Mouse (Mus musculus) hindbrain, embryonic 13.5 days (tissue): ENCODE measurements around the gene Abtb2. TPM values are rescaled to one million over a fixed set of nuclear protein-coding genes. Genes with fewer than 3 reads are reported as not detected.

Source experiments
- ATAC-seq: fragments of 200-750 bp; cut with Nextera tagmentation; 2 replicates; pipeline ENCODE4 v1.8.0; 2017; ENCODE audit warnings: moderate TSS enrichment; ENCODE audit not compliant: low FRiP score
- H3K27ac ChIP-seq: fragments of 300-500 bp; sonication (generic); 2 replicates; pipeline ENCODE4 v1.5.1; 2015; ENCODE audit warnings: inconsistent platforms, mild to moderate bottlenecking, moderate library complexity
- H3K27me3 ChIP-seq: fragments of 300-500 bp; sonication (generic); 2 replicates; pipeline ENCODE4 v1.6.1; 2015; ENCODE audit warnings: mild to moderate bottlenecking, inconsistent platforms
- H3K36me3 ChIP-seq: fragments of 300-500 bp; sonication (generic); 2 replicates; pipeline ENCODE4 v1.6.1; 2015; ENCODE audit warnings: mild to moderate bottlenecking, inconsistent platforms
- H3K4me1 ChIP-seq: fragments of 300-500 bp; sonication (generic); replicated peaks from 2 replicates; pipeline ENCODE4 v1.6.1; 2015; ENCODE audit warnings: inconsistent platforms
- H3K4me2 ChIP-seq: fragments of 300-500 bp; sonication (generic); 2 replicates; pipeline ENCODE4 v1.6.1; 2015; ENCODE audit warnings: inconsistent platforms, mild to moderate bottlenecking, moderate library complexity
- H3K4me3 ChIP-seq: fragments of 300-500 bp; sonication (generic); 2 replicates; pipeline ENCODE4 v1.5.1; 2015; ENCODE audit warnings: mild to moderate bottlenecking, inconsistent platforms
- H3K9ac ChIP-seq: fragments of 300-500 bp; sonication (generic); 2 replicates; pipeline ENCODE4 v1.6.1; 2015; ENCODE audit warnings: mild to moderate bottlenecking, inconsistent platforms
- H3K9me3 ChIP-seq: fragments of 300-500 bp; sonication (generic); 2 replicates; pipeline ENCODE4 v1.6.1; 2016; ENCODE audit warnings: inconsistent platforms
- WGBS: fragments of 180-500 bp; shearing (Covaris S2); methylation state at CpG from one replicate; pipeline ENCODE4 v1.1.7; 2015; 5-methylcytosine and 5-hydroxymethylcytosine counted together
- polyA plus RNA-seq: library from polyadenylated mRNA; unstranded; fragments of >200 nt; fragmentation: Nextera tagmentation; extraction: Ambion mirVana; gene quantifications from 2 replicates; pipeline ENCODE4 v1.2.1, GENCODE M21; 2015

The Abtb2 gene
- polyA plus RNA-seq, 1 experiment from 2014 or later: 10.9 TPM

DNA sequence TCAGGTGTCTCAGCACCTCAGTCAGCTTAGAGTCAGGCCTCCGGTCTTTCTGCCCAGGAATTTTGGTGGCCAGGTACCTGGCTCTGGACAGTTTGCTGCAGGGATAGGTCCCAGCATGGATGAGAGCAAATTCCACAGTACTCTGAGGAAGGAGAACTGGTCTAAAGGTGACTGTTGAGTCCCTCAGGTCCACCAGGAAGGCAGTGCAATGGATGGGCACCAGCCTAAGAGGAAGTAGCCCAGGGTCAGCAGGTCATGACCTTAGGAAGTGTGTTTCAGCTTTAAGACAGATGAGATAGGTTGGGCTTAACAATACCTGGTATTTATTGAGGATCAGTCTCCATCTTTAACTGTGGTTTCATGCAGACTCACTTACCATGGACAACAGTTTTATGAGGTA, 88.9 kb downstream of the Abtb2 start:
- 100% methylated on average over 1 of the region's 1 CpGs for WGBS
- H3K4me3 ChIP-seq: no peak overlapping the region
- no peak for ATAC-seq
- H3K9ac ChIP-seq: no peak overlapping the region
- no peak overlapping the region for H3K4me2 ChIP-seq
- H3K36me3 ChIP-seq: no peaks in the 10 kb centered on the region
- peaks cover 11% of the 10 kb centered on the region for H3K4me1 ChIP-seq
- H3K9me3 ChIP-seq: no peaks in the 10 kb centered on the region
- H3K27me3 ChIP-seq: no peaks in the 10 kb centered on the region
- H3K27ac ChIP-seq: no peak overlapping the region

DNA sequence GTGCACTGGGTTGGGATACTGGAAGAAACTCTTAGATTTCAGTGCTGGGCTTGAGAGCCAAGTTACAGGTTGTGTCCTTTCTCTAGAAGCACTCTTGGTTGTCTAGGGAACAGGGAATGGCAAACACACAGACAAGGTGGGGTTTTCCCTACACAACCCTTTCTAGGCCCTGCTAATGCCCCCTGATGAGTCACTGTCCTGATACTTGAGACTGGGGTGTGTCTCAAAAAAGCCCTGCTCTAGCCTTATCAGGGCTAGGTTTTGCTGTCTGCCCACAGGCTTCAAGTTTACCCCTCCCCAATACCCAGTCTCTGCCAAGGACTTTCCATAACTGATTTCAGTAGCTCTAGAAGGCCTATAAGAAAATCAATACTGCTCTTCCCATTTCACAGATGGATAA, 89.9 kb downstream of the Abtb2 start:
- no peaks in the 10 kb centered on the region for H3K9me3 ChIP-seq
- no peak for ATAC-seq
- no peak overlapping the region; the same call in 1 of the 2 replicates for H3K27ac ChIP-seq
- no peak overlapping the region for H3K4me3 ChIP-seq
- peaks cover 20% of the 10 kb centered on the region for H3K4me1 ChIP-seq
- no peaks in the 10 kb centered on the region for H3K27me3 ChIP-seq
- H3K9ac ChIP-seq: no peak overlapping the region
- no peak overlapping the region for H3K4me2 ChIP-seq
- H3K36me3 ChIP-seq: no peaks in the 10 kb centered on the region

DNA sequence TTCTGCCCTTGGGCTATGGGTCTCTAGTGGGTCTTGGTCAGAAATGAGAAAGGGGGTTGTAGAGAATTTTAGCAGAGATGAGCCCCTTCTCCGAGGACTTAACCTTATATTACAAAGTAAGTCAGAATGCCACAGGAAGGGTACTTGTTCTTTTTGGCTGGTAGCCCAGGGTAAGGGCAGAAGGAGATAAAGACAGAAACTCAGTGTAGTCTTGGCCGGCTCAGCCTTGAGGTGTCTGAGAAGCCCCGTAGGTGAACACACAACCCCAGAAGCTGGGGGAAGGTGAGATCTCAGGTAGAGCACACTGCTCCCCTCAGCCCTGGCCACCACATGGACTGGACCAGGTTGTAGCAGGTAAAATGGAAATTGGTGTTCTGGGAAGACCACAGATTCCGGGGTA, 93.1 kb downstream of the Abtb2 start:
- WGBS: 76% methylated on average over 4 of the region's 4 CpGs
- no peak for ATAC-seq
- Histone ChIP-seq H3K9me3 (no peaks in the 10 kb centered on the region), H3K4me1 (peaks cover 26% of the 10 kb centered on the region), H3K4me3 (no peak overlapping the region), H3K27ac (0 out of 2 replicates have a peak overlapping the region, but pooled peaks have one; percentile 66), H3K36me3 (no peaks in the 10 kb centered on the region), H3K4me2 (no peak overlapping the region), H3K9ac (no peak overlapping the region), H3K27me3 (no peaks in the 10 kb centered on the region)

DNA sequence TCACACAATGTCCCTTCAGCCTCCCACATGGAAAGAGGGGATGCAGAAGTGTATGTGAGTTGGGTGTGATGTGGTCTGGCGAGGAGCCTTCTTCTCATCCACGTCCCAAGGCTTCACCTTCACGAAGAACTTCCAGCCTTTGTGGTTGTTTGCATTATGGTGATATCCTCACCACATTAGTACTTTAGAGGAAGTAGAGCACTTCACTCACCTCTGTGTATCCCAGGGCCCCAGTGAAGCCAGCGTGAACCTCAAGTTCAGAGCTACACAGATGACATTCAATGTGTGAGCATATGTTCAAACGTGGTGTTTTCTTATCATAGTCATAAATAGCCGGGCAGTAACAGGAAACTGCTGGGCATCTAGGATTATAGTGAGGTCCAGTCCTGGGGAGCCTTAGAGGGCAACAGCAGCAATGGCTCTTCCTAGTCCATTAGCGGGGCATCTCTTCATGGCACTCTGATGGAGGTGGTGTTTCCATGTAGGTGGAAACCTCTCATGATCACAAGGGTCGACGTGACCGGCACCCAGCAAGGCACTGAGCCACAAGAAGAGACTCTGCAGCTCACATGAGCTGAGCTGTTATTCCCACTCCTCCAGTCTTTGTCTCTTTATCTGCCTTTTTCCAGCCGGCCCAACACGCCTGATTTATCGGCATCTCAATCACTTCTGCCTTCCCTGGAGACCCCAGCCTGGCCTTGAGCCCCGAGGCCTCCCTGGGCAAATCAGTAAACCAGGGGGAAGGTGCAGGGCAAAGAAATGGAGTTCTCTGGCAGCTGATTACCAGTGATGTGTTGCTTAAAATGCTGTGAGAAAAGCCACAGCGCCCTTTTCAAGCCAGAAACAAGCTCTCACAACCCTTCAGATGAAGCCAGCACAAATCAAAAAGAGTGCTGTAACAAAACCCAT, 93.8 kb downstream of the Abtb2 start:
- 60% methylated on average over 15 of the region's 15 CpGs for WGBS
- H3K9me3 ChIP-seq: no peaks in the 10 kb centered on the region
- peak overlapping the region; percentile 66 for H3K27ac ChIP-seq
- no peaks in the 10 kb centered on the region for H3K36me3 ChIP-seq
- no peak overlapping the region for H3K9ac ChIP-seq
- no peak overlapping the region for H3K4me3 ChIP-seq
- H3K4me2 ChIP-seq: no peak overlapping the region
- no peaks in the 10 kb centered on the region for H3K27me3 ChIP-seq
- peaks cover 26% of the 10 kb centered on the region for H3K4me1 ChIP-seq
- ATAC-seq: peak; percentile 47; the same call in 1 of the 2 replicates

DNA sequence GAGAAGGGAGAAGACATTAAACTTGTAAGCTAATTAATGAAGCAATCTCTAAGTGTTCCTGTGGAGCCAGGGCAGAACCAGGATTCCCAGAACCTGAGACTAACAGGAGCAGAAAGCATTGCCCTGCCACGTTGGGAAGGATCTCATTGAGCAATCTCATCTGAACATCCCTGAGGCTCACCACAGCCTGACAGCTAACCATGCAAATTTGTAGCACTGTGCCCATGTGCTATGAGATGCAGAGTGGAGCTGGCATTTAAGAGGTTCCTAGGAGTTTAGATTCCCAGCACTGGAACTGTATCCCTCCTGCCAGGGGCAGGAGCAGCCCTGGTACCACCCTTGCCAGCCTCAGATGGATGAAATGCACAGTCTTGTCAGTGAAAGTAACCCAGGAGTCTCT, 95.6 kb downstream of the Abtb2 start:
- Histone ChIP-seq H3K27me3 (no peaks in the 10 kb centered on the region), H3K4me2 (no peak overlapping the region), H3K4me3 (no peak overlapping the region), H3K27ac (no peak overlapping the region), H3K9me3 (no peaks in the 10 kb centered on the region), H3K4me1 (peaks cover 26% of the 10 kb centered on the region), H3K36me3 (no peaks in the 10 kb centered on the region), H3K9ac (no peak overlapping the region)
- 46% methylated on average over 1 of the region's 1 CpGs for WGBS
- ATAC-seq: no peak

DNA sequence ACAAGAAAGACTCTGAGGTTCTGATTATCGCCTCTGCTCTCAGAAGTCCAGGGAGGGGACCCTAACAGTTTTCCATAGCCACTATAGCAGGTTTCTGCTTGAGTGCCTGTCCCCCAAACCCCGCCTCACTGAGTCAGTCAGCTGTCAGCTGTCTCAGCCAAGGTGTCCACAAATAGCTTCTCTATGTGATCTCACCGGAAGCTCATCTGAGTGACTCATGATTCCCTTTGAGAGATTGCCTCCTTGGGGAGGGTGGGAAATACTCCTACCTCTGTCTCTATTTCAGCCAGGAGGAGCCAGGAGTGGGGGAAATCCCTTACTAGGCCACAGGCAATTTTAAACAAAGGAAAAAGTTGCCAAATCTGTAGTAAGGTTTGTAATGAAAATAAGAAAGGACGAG, 96.0 kb downstream of the Abtb2 start:
- Histone ChIP-seq H3K4me2 (no peak overlapping the region), H3K27me3 (no peaks in the 10 kb centered on the region), H3K36me3 (no peaks in the 10 kb centered on the region), H3K4me3 (no peak overlapping the region), H3K9me3 (no peaks in the 10 kb centered on the region), H3K27ac (no peak overlapping the region), H3K9ac (no peak overlapping the region), H3K4me1 (peaks cover 26% of the 10 kb centered on the region)
- no peak for ATAC-seq
- 69% methylated on average over 4 of the region's 4 CpGs for WGBS

DNA sequence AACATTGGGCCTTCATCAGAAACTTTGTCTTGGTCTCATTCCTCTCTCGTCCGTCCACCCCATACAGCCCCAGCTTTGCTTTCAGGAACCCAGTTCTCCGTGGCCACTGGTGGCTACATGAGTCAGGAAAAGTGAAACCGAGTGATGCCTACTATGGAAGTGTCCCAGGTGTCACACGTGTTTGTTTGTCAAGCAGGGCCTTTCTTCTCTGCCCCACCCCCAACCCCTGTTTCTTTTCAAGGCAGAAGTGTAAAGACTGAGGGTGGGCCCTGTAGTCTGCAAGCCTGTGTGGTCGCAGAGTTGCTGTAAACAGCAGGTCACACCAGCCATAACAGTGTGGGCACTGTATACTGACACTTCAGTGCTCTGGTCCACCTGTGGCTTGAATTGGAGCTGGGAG, 98.2 kb downstream of the Abtb2 start:
- Histone ChIP-seq H3K4me3 (no peak overlapping the region), H3K9ac (no peak overlapping the region), H3K36me3 (no peaks in the 10 kb centered on the region), H3K27me3 (no peaks in the 10 kb centered on the region), H3K27ac (no peak overlapping the region), H3K9me3 (no peaks in the 10 kb centered on the region), H3K4me1 (peaks cover 37% of the 10 kb centered on the region), H3K4me2 (no peak overlapping the region)
- ATAC-seq: no peak
- 83% methylated on average over 6 of the region's 6 CpGs for WGBS

DNA sequence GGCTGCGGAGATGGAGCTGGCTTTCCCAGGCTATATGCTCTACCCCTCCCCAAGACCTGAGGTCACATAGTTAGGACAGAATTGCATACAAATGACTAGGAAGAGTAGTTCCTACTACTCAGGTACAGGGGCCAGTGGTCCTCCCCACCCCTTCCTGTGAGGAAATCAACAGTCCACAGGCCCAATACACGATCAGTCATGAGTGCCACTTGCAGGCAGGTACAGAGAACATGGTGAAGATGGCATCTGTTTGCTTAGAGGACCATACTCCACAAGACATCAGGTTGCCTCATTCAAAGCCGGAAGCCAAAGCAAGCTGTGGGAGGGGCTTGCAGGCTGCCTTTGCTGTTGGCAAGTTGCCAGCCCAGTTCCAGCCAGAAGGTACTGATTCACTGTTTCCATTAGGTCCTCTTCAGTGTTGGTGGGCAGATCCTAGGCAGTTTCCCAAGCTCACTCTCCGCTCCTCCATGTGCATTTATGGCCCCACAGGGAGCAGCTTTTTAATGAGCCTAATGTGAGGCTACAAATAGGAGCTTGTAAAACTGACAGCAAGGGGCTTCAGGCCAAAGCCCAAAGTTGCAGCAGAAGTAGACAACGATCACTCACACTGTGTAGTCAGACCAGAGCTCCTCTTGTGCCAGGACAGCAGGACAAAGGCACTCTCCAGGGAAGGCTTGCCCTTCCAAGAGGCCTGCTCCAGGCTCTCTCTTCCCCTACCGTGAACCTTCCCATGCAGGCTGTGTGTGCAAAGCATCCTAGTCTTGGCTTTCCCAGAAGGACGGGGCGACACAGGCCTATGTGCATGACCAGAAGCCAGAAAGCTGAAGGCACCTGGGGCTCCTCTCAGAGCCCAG, 102.1 kb downstream of the Abtb2 start:
- Histone ChIP-seq H3K9ac (no peak overlapping the region), H3K36me3 (no peaks in the 10 kb centered on the region), H3K9me3 (no peaks in the 10 kb centered on the region), H3K27me3 (no peaks in the 10 kb centered on the region), H3K4me3 (no peak overlapping the region), H3K4me1 (peaks cover 30% of the 10 kb centered on the region), H3K27ac (no peak overlapping the region), H3K4me2 (no peak overlapping the region)
- peak; percentile 21; the same call in 1 of the 2 replicates for ATAC-seq
- WGBS: 53% methylated on average over 8 of the region's 8 CpGs

DNA sequence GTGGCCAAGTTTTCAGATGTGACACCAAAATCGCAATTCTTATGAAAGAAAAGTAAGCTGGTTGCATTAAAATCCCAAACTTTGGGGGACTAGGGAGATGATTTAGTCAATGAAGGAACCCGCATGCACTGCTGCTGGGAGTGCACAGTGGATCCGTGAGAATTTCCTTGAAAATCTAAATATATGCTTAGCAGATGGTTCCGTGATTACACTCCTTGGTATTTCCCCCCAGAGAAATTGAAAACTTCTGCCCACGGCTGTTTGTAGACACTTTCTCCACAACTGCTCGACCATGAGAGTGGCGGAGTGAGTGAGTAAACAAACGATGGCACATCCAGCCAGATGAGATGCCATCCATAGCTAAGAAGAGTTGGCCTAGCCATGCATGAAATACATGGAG, 102.8 kb downstream of the Abtb2 start:
- no peak for ATAC-seq
- Histone ChIP-seq H3K27ac (no peak overlapping the region), H3K4me1 (peaks cover 30% of the 10 kb centered on the region), H3K4me2 (no peak overlapping the region), H3K27me3 (no peaks in the 10 kb centered on the region), H3K9me3 (no peaks in the 10 kb centered on the region), H3K36me3 (no peaks in the 10 kb centered on the region), H3K4me3 (no peak overlapping the region), H3K9ac (no peak overlapping the region)
- WGBS: 78% methylated on average over 8 of the region's 8 CpGs

DNA sequence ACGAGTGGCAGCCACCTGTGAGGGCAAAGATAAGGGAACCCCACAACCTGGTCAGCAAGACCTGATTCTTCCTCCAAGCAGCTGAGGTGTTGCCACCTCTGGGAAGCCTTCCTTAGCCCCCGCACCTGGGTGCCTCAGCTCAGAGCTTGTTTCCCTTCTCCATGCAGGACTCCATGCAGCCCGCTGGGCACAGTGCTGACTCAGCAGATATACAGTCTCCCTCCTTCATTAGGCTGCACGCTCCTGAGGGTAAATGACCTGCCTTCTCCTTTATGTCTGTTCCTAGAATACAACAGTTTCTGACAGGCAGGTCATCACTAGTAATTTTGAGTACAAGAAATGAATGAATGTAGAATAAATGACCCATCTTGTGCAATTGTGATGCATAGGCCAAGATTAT, 103.5 kb downstream of the Abtb2 start:
- no peak for ATAC-seq
- Histone ChIP-seq H3K9me3 (no peaks in the 10 kb centered on the region), H3K4me1 (peaks cover 30% of the 10 kb centered on the region), H3K4me3 (no peak overlapping the region), H3K36me3 (no peaks in the 10 kb centered on the region), H3K4me2 (no peak overlapping the region), H3K27me3 (no peaks in the 10 kb centered on the region), H3K27ac (no peak overlapping the region), H3K9ac (no peak overlapping the region; the same call in 1 of the 2 replicates)
- WGBS: 71% methylated on average over 4 of the region's 4 CpGs

DNA sequence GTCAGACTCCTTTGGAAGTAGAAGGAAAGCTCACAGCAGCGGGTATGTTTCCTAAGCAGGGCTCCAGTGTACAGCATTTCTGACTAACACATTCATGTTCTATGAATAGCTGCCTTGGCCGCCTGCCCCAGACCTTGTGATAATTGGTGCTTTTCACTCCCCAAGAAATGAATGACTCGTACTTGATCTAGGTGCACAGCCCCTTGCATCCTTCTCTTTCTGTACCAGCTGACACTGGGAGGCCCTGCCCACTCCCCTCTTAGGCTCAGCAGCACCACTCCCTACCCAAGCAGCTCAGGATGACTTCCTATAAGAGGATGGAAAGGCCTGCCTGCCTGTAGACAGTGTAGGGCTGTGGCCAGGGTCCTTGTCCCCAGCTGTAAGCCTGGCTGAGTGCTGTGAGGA, 104.2 kb downstream of the Abtb2 start:
- ATAC-seq: peak; percentile 57
- no peak overlapping the region for H3K4me2 ChIP-seq
- no peak overlapping the region; the same call in 1 of the 2 replicates for H3K9ac ChIP-seq
- H3K36me3 ChIP-seq: no peaks in the 10 kb centered on the region
- WGBS: 33% methylated on average over 3 of the region's 3 CpGs
- H3K9me3 ChIP-seq: no peaks in the 10 kb centered on the region
- no peak overlapping the region for H3K4me3 ChIP-seq
- peaks cover 30% of the 10 kb centered on the region for H3K4me1 ChIP-seq
- H3K27me3 ChIP-seq: no peaks in the 10 kb centered on the region
- peak overlapping the region; percentile 62 for H3K27ac ChIP-seq

DNA sequence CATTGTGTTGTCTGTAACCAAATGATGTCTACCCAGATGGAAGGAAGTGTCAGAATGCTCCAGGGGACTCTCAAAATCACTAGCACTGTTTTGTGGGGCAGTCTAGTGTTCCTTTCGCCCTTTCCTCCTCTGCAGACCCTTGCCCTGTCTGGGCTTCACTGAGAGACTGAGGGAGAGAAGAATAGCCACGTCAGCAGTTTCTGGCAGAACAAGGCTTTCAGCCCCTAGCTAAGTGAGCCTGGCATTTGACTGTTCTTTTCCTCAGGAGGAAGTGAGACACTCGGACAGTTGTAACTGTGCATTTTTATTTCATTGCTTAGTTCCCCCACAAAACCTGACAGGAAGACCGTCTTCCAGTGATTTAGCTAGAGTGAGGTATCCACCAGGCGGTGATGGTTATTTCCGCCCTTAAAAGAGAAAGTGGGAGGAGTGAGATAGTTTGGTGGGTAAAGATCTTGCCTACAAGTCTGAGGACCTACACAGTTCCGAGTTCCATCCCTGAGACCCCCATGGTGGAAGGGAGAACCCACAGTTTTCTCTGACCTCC, 106.5 kb downstream of the Abtb2 start:
- Histone ChIP-seq H3K9ac (no peak overlapping the region), H3K27ac (no peak overlapping the region), H3K27me3 (no peaks in the 10 kb centered on the region), H3K36me3 (no peaks in the 10 kb centered on the region), H3K4me1 (peaks cover 42% of the 10 kb centered on the region), H3K4me2 (no peak overlapping the region), H3K9me3 (no peaks in the 10 kb centered on the region), H3K4me3 (no peak overlapping the region)
- 83% methylated on average over 7 of the region's 7 CpGs for WGBS
- no peak for ATAC-seq
